Mouse (Mus musculus) ES-Bruce4 (cell line): ENCODE measurements around the gene Chrm1.

Experiments
- CTCF ChIP-seq: IDR thresholded peaks from one replicate; pipeline ENCODE4 v1.8.1; 2011; ENCODE audit warnings: low read depth, low read length
- EP300 ChIP-seq: IDR thresholded peaks from 2 replicates; pipeline ENCODE4 v1.6.1; 2011; ENCODE audit warnings: low read depth, low read length; ENCODE audit not compliant: insufficient read depth

DNA sequence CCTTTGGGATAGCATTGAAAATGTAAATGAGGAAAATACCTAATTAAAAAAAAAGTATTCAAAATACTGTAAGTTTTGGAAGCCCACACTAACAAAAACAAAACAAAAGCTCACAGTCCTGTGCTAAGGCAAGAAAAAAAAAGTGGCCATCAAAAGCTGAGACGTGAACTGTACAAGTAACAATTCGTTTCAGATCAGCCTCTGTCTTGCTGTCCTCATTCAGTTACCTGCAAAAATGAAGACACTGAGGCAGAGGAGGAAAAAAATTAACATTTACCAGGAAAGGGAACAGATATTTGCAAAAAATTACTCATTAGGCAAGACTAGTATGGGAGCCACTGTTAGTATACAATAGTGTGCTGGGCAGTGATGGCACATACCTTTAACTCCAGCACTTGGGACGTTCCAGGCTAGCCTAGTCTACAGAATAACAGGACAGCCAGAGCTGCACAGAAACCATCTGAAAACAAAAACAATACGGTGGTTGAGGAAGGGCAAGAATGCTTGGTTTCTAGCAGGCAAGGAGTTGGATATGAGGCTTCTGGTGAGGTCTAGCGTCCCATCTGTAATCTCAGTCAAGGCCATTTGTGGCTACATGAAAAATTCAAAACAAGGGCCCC, 64.0 kb downstream of the Chrm1 start:
- TF ChIP-seq CTCF (no peak), EP300 (no peak)
